Mouse (Mus musculus) heart, embryonic 12.5 days (tissue): ENCODE measurements around the gene Gm20458. TPM values are rescaled to one million over a fixed set of nuclear protein-coding genes. Genes with fewer than 3 reads are reported as not detected.

ENCODE experiments used
- ATAC-seq: fragments of 200-750 bp; cut with Nextera tagmentation; 2 replicates; pipeline ENCODE4 v1.8.0; 2017; ENCODE audit warnings: moderate TSS enrichment, moderate library complexity; ENCODE audit not compliant: insufficient number of reproducible peaks, low FRiP score
- H3K27ac ChIP-seq: fragments of 300-500 bp; sonication (generic); 2 replicates; pipeline ENCODE4 v1.5.1; 2016; ENCODE audit warnings: mild to moderate bottlenecking, moderate library complexity; ENCODE audit not compliant: poor library complexity, severe bottlenecking
- H3K27me3 ChIP-seq: fragments of 300-500 bp; sonication (generic); replicated peaks from 2 replicates; pipeline ENCODE4 v1.6.1; 2016; ENCODE audit warnings: mild to moderate bottlenecking, moderate library complexity
- H3K36me3 ChIP-seq: fragments of 300-500 bp; sonication (generic); 2 replicates; pipeline ENCODE4 v1.6.1; 2016; ENCODE audit warnings: mild to moderate bottlenecking, moderate library complexity
- H3K4me1 ChIP-seq: fragments of 300-500 bp; sonication (generic); replicated peaks from 2 replicates; pipeline ENCODE4 v1.6.1; 2016; ENCODE audit warnings: mild to moderate bottlenecking
- H3K4me2 ChIP-seq: fragments of 300-500 bp; sonication (generic); 2 replicates; pipeline ENCODE4 v1.6.1; 2016; ENCODE audit warnings: mild to moderate bottlenecking, moderate library complexity
- H3K4me3 ChIP-seq: fragments of 300-500 bp; sonication (generic); 2 replicates; pipeline ENCODE4 v1.5.1; 2016; ENCODE audit warnings: mild to moderate bottlenecking
- H3K9ac ChIP-seq: fragments of 300-500 bp; sonication (generic); 2 replicates; pipeline ENCODE4 v1.6.1; 2016; ENCODE audit warnings: mild to moderate bottlenecking, moderate library complexity
- H3K9me3 ChIP-seq: fragments of 300-500 bp; sonication (generic); replicated peaks from 2 replicates; pipeline ENCODE4 v1.6.1; 2016; ENCODE audit warnings: mild to moderate bottlenecking, moderate library complexity
- WGBS: fragments of 180-500 bp; shearing (Covaris S2); methylation state at CpG from one replicate; pipeline ENCODE4 v1.1.7; 2016; 5-methylcytosine and 5-hydroxymethylcytosine counted together
- polyA plus RNA-seq: library from polyadenylated mRNA; unstranded; fragments of >200 nt; fragmentation: Nextera tagmentation; extraction: Ambion mirVana; gene quantifications from 2 replicates; pipeline ENCODE4 v1.2.1, GENCODE M21; 2016

The Gm20458 gene
- polyA plus RNA-seq, 1 experiment from 2014 or later, result 16.9 TPM

DNA sequence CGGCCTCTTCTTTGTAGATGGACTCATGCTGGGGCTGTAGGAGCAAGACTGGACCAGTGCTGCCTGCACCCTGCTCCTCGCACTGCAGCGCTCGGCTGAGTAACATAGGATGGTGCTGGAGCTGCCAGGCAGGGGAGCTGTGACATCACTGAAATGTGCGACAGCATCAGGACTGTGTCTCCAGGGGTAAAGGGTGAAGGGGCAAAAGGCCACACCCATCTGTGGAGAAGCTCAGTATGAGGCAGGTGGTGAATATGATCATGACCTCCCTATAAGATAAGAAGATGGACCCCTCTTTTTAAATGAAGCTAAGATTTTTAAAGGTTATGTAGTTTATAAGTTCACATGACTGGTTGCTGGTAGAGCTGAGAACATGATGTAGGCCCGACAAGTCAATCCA is 12.9 kb downstream of the Gm20458 start, which contains the start of gene Trp53tg5:
Trp53tg5 (minus strand) TSS at position 101 of the 400 bp plus-strand sequence.
- H3K9me3 ChIP-seq, result no peaks in the 10 kb centered on the region
- 76% methylated on average over 6 of the region's 6 CpGs for WGBS
- H3K36me3 ChIP-seq, result peaks cover 5% of the 10 kb centered on the region; the same call in 1 of the 2 replicates
- ATAC-seq, result no peak
- no peaks in the 10 kb centered on the region for H3K27me3 ChIP-seq
- H3K4me1 ChIP-seq, result no peaks in the 10 kb centered on the region
- H3K27ac ChIP-seq, result no peak within 1 kb of the TSS
- H3K4me2 ChIP-seq, result no peak within 1 kb of the TSS
- H3K4me3 ChIP-seq, result no peak within 1 kb of the TSS
- no peak within 1 kb of the TSS for H3K9ac ChIP-seq

DNA sequence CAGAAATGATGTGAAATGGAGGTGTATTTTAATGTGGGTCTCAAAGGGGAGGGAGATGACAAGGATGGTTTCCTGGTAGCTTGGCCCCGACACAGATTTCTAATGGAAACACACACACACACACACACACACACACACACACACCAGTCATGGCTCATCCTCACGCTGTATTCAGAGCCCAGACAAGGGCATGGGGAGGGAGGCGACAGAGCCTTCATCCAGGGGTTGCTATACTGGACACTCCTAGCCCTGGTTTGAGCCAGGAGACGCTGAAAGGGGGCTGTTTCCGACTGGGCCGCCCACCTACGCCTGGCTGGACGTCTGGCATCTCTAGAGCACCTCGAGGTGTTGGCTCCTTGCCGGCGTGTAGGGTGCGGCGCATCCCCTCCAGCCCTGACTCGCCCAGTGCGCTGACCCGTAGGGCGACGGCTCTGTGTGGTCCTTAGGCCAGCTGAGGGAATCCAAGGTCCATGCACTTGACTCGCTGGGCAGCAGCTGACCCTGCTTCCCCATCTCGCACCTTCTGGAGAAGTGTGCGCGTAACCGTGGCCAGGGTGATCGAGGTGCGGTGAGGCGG is 25.0 kb downstream of the Gm20458 start, which contains the start of gene Dbndd2:
Dbndd2 (plus strand) TSS at position 426 of the 577 bp plus-strand sequence.
- H3K4me3 ChIP-seq, result peak within 1 kb of the TSS; percentile 79
- H3K27ac ChIP-seq, result peak within 1 kb of the TSS; percentile 43
- peak within 1 kb of the TSS; percentile 97 for H3K4me2 ChIP-seq
- peaks cover 18% of the 10 kb centered on the region for H3K4me1 ChIP-seq
- WGBS, result 1% methylated on average over 26 of the region's 26 CpGs
- peaks cover 29% of the 10 kb centered on the region for H3K27me3 ChIP-seq
- H3K9ac ChIP-seq, result peak within 1 kb of the TSS; percentile 82
- ATAC-seq, result peak; percentile 49
- peaks cover 10% of the 10 kb centered on the region for H3K36me3 ChIP-seq
- no peaks in the 10 kb centered on the region for H3K9me3 ChIP-seq

- Histone ChIP-seq H3K9ac (peak overlapping the region; percentile 82), H3K27me3 (peaks cover 29% of the 10 kb centered on the region), H3K4me3 (peak overlapping the region; percentile 79), H3K36me3 (peaks cover 12% of the 10 kb centered on the region), H3K27ac (peak overlapping the region; percentile 43), H3K4me1 (peaks cover 18% of the 10 kb centered on the region), H3K4me2 (peak overlapping the region; percentile 97), H3K9me3 (no peaks in the 10 kb centered on the region)
- ATAC-seq, result peak; percentile 69
- WGBS, result under 1% methylated on average over 88 of the region's 90 CpGs
Measured at GRCm38 (mm10) chr2:164486258-164487114, 25.7 kb downstream of the Gm20458 start.

- Histone ChIP-seq H3K4me1 (peaks cover 18% of the 10 kb centered on the region), H3K9ac (peak overlapping the region; percentile 82), H3K27ac (peak overlapping the region; percentile 43), H3K36me3 (peaks cover 12% of the 10 kb centered on the region), H3K9me3 (no peaks in the 10 kb centered on the region), H3K4me2 (peak overlapping the region; percentile 97), H3K27me3 (peaks cover 29% of the 10 kb centered on the region), H3K4me3 (peak overlapping the region; percentile 79)
- WGBS, result 8% methylated on average over 11 of the region's 11 CpGs
- peak; percentile 54; the same call in 1 of the 2 replicates for ATAC-seq
Measured at GRCm38 (mm10) chr2:164487115-164487527, 26.4 kb downstream of the Gm20458 start.

DNA sequence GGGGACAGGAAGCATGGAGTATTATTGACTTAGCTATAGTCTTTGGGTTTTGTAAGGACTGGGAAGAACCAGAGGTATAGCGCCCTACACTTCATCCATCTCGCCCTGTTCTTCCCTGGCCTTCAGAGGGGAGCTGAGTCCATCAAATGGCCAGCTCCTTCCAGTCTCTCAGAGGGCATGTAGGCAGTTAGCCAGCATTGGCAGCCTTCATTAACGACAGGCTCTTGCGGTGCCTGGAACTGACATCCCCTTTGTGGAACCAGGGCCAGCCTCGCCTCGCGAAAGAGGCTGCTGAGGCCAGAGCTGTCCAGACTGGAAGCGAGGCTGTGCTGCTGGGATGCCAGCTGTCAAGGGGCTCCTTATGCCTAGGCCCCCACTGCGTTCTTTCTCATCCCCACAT is 27.0 kb downstream of the Gm20458 start:
- peaks cover 29% of the 10 kb centered on the region for H3K27me3 ChIP-seq
- ATAC-seq, result no peak
- H3K36me3 ChIP-seq, result peaks cover 12% of the 10 kb centered on the region
- peak overlapping the region; percentile 97 for H3K4me2 ChIP-seq
- no peaks in the 10 kb centered on the region for H3K9me3 ChIP-seq
- H3K4me1 ChIP-seq, result peaks cover 18% of the 10 kb centered on the region
- H3K4me3 ChIP-seq, result no peak overlapping the region
- H3K27ac ChIP-seq, result no peak overlapping the region
- 68% methylated on average over 9 of the region's 9 CpGs for WGBS
- H3K9ac ChIP-seq, result 0 out of 2 replicates have a peak overlapping the region, but pooled peaks have one; percentile 82

DNA sequence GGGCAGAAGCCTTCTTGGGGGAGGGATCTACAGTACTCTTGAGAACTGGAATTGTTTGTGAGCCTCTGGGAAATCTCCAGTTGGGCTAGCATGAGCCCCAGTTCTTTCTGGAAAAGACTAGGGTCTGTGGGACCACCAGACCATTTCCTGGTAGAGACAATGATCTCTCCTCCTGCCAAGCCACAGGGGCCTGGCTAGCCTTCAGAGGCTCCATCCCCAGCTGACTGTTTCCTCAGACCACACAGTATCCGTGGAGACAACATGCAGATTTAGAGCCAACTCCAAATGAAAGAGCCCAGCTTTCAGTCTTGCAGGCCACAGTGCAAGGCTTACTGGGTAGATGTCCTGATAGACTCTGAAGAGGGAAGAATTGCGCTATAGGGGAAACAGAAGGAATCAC is 33.4 kb downstream of the Gm20458 start:
- Histone ChIP-seq H3K4me2 (no peak overlapping the region), H3K9me3 (no peaks in the 10 kb centered on the region), H3K9ac (no peak overlapping the region), H3K4me3 (no peak overlapping the region), H3K4me1 (peaks cover 7% of the 10 kb centered on the region), H3K27me3 (no peaks in the 10 kb centered on the region), H3K36me3 (peaks cover 14% of the 10 kb centered on the region), H3K27ac (no peak overlapping the region)
- no peak for ATAC-seq
- WGBS, result 57% methylated on average over 2 of the region's 2 CpGs

GRCm38 (mm10) chr2:164496331-164496730 is 35.6 kb downstream of the Gm20458 start:
- H3K4me1 ChIP-seq, result peaks cover 7% of the 10 kb centered on the region
- no peak for ATAC-seq
- H3K9me3 ChIP-seq, result no peaks in the 10 kb centered on the region
- H3K9ac ChIP-seq, result no peak overlapping the region
- 45% methylated on average over 1 of the region's 1 CpGs for WGBS
- no peak overlapping the region for H3K27ac ChIP-seq
- H3K27me3 ChIP-seq, result no peaks in the 10 kb centered on the region
- H3K4me2 ChIP-seq, result 0 out of 2 replicates have a peak overlapping the region, but pooled peaks have one; percentile 31
- no peak overlapping the region for H3K4me3 ChIP-seq
- peaks cover 23% of the 10 kb centered on the region for H3K36me3 ChIP-seq

DNA sequence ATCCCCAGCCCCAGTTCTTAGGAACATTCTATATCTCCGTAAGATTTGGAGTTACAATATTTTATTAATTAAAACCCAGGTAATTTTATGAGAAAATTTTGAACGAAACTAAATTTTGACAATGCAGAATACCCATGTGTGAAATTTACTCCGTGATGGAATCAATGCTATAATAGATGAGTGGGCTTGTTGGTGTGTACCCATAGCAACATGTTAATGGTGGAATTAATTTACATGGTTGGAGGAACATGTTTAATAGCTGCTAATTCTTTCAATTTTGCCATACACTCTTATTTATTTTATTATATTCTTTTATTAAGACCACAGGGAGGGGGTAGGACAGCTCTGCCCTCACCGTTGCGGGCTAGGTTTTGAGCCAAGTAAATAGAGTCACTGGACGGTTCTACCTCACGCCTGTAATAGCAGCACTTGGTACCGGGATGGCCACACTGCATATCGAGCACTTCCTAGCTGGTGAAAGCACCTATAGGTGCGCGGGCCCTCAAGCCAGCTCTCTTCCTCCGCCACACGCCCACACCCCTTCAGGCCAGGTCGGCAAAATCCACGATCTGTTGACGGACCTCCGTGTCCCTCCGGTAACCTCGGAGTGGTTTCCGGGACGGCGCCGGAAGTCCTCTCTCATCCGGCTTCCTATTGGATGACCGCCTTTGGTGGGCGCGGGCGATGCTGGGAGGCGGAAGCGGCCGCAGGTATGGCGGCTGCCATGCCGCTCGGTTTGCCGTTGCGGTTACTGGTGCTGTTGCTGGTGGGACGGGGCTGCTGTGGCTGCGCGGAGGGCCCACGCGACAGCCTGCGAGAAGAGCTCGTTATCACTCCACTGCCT is 36.3 kb downstream of the Gm20458 start, which contains the start of gene Pigt:
Pigt (plus strand) TSS at position 674 of the 844 bp plus-strand sequence.
- Histone ChIP-seq H3K4me2 (peak within 1 kb of the TSS; percentile 92), H3K9ac (peak within 1 kb of the TSS; percentile 81), H3K4me3 (peak within 1 kb of the TSS; percentile 92), H3K9me3 (no peaks in the 10 kb centered on the region), H3K4me1 (peaks cover 7% of the 10 kb centered on the region), H3K36me3 (peaks cover 29% of the 10 kb centered on the region), H3K27me3 (no peaks in the 10 kb centered on the region), H3K27ac (peak within 1 kb of the TSS; percentile 67)
- ATAC-seq, result peak; percentile 91
- WGBS, result 4% methylated on average over 43 of the region's 43 CpGs

- H3K27me3 ChIP-seq, result no peaks in the 10 kb centered on the region
- ATAC-seq, result peak; percentile 29; the same call in 1 of the 2 replicates
- H3K27ac ChIP-seq, result no peak overlapping the region
- H3K4me3 ChIP-seq, result peak overlapping the region; percentile 92
- peak overlapping the region; percentile 81 for H3K9ac ChIP-seq
- no peaks in the 10 kb centered on the region for H3K9me3 ChIP-seq
- H3K4me1 ChIP-seq, result peaks cover 7% of the 10 kb centered on the region
- H3K4me2 ChIP-seq, result peak overlapping the region; percentile 92
- 5% methylated on average over 21 of the region's 21 CpGs for WGBS
- H3K36me3 ChIP-seq, result peaks cover 36% of the 10 kb centered on the region
Measured at GRCm38 (mm10) chr2:164497691-164498268, 37.0 kb downstream of the Gm20458 start.

DNA sequence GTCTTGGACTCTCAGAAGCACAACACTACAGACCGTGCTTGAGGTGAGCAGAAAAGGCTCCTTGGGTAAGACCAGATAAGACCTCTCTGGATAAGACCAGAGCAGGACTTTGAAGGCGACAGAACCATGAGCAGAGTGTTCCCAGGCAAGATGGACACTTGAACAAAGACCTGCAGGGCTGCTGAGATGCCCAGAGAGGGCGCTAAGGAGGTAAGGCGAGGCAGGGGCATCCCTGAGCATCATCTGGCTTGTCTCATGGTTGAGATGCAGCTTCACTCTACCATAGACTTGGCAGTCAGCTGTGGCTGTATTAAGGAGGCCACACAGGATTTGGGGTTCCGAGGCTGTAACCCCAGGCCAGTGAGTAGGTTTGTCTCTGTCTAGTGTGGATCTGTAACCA is 38.5 kb downstream of the Gm20458 start:
- Histone ChIP-seq H3K4me2 (no peak overlapping the region), H3K9ac (no peak overlapping the region), H3K9me3 (peaks cover 8% of the 10 kb centered on the region), H3K27me3 (no peaks in the 10 kb centered on the region), H3K36me3 (peaks cover 51% of the 10 kb centered on the region), H3K27ac (no peak overlapping the region), H3K4me1 (peaks cover 7% of the 10 kb centered on the region), H3K4me3 (no peak overlapping the region)
- 71% methylated on average over 5 of the region's 5 CpGs for WGBS
- ATAC-seq, result no peak
